Mouse (Mus musculus) heart, postnatal 10 days (tissue): ENCODE results near the gene Socs4. TPM values are rescaled to one million over a fixed set of nuclear protein-coding genes. Genes with fewer than 3 reads are reported as not detected.
A peak's percentile ranks its signal among the peaks of the same experiment; 100 is the strongest.
"Not testable (repeated sequence)": the region's sequence is repeated elsewhere in the genome, so short reads cannot be mapped to it uniquely, and the experiment has no call there.

Experiments
- DNase-seq, 2 experiments: peaks; one replicate each; pipeline ENCODE4 v3.0.0; 2021
- intact Hi-C: fragments of 180-260 bp; cut with DNase I; formaldehyde crosslinking; loops from one replicate; pipeline ENCODE4 v1.15.1; 2025
- total RNA-seq, 2 experiments: library from RNA; stranded (reverse); gene quantifications; 2 replicates each; pipeline ENCODE4 v1.2.3; 2021

Socs4 gene
- total RNA-seq, 2 experiments from 2014 or later = 16.5 to 18.6 TPM

DNA sequence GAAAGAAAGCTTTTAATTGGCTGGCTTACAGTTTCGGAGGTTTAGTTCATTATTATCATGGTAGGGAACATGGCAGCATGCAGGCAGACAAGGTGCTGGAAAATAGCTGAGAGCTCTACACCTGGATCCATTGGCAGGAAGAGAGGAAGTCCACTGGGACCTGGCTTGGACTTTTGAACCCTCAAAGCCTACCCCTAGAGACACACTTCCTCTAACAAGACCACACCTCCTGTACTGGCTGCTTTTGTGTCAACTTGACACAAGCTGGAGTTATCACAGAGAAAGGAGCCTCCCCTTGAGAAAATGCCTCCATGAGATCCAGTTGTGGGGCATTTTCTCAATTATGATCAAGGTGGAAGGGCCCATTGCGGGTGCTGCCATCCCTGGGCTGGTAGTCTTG lies 8.5 kb downstream of the Socs4 start:
- DNase-seq = no peak
- intact Hi-C loops = no loop called here

GRCm38 (mm10) chr14:47286215-47286614 lies 9.5 kb downstream of the Socs4 start:
- no peak for DNase-seq
- intact Hi-C loops = no loop called here

GRCm38 (mm10) chr14:47287021-47287420 lies 10.3 kb downstream of the Socs4 start:
- no peak for DNase-seq
- intact Hi-C loops = no loop called here

DNA sequence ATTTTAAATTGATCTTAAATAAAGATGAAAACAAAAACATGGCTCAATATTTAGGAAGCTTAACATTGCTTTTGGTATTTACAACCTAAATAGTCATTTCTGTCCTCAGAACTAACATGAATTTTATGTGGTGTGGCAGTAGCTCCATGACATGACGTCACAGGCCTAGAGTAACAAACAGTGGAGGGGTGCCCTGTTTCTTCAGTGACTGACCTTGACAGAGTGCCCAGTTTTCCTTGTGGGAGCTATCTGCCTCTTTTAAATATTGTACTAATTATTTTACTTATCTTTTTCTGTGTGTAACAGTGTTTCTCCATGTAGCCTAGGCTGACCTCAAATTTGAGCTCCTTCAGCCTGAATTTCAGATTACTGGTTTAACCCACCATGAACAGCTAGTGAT lies 15.0 kb downstream of the Socs4 start:
- intact Hi-C loops = no loop called here
- no peak for DNase-seq

GRCm38 (mm10) chr14:47294136-47294535 lies 17.4 kb downstream of the Socs4 start:
- DNase-seq = no peak
- intact Hi-C loops = no loop called here

GRCm38 (mm10) chr14:47296232-47296631 lies 19.5 kb downstream of the Socs4 start:
- intact Hi-C loops = no loop called here
- DNase-seq = no peak

- DNase-seq = peak; percentile 94 to 97
- intact Hi-C loops = loop anchor here (1.0 kb wide), 1 partner anchor 20 kb away; no protein-coding TSS in a partner anchor
Observed at GRCm38 (mm10) chr14:47297785-47298407, 21.2 kb downstream of the Socs4 start, which contains the start of gene Mapk1ip1l. Gene Mapk1ip1l, plus strand, starts transcription at chr14:47298266.

DNA sequence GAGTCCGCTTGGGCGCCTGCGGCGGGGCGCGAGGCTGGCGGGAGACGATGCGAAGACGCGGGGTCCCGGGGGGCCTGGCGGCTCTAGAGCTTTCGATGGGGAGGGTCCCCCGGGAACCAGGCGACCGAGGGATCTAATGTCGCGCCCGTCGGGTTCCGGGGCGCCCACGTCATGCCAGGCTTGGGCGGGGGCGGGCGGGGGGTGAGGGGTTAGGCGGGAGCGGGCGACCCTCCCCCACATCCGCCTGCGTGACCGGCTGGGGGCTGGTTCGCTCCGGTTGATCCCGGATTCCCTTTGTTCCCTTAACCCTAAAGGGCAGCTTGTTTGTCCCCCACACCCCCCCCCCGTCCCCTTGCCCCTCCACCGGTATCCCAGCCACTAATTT lies 21.7 kb downstream of the Socs4 start:
- DNase-seq = no peak
- intact Hi-C loops = loop anchor here (1.0 kb wide), 1 partner anchor 20 kb away; no protein-coding TSS in a partner anchor

- intact Hi-C loops = loop anchor here (1.0 kb wide), 1 partner anchor 21 kb away; no protein-coding TSS in a partner anchor
Observed at GRCm38 (mm10) chr14:47298819-47299261, 22.1 kb downstream of the Socs4 start.

GRCm38 (mm10) chr14:47302885-47303680 lies 26.4 kb downstream of the Socs4 start:
- intact Hi-C loops = no loop called here
- no peak for DNase-seq

More at GRCm38 (mm10) chr14:47298819-47299261, 22.1 kb downstream of the Socs4 start:
- DNase-seq = peak; percentile 34 to 51

DNA sequence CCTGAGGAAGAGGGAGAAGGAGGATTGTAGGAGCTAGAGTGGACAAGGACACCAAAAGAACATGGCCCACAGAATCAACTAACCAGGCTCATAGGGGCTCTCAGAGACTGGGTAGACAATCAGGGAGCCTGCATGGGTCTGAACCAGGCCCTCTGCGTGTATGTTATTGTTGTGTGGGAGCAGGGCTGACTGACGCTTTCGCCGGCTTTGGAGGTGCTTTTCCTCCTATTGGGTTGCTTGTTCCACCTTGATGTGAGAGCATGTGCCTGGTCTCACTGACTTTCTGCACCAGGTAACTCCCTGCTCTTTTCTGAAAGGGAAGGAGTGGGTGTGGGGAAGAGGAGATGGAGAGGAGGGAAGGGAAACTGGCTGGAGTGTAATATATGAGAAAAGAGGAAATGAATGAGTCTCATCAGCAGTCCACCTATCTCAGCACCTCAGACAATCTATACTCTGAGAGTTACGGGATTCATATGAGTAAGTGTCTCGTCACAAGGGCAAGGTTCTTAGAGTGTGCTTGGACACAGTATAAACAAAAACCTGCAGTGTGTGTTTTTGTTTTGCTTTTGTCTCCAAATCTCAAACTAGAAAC lies 28.2 kb downstream of the Socs4 start:
- no peak for DNase-seq
- intact Hi-C loops = loop anchor here (2.0 kb wide), 1 partner anchor 72 kb away; no protein-coding TSS in a partner anchor

DNA sequence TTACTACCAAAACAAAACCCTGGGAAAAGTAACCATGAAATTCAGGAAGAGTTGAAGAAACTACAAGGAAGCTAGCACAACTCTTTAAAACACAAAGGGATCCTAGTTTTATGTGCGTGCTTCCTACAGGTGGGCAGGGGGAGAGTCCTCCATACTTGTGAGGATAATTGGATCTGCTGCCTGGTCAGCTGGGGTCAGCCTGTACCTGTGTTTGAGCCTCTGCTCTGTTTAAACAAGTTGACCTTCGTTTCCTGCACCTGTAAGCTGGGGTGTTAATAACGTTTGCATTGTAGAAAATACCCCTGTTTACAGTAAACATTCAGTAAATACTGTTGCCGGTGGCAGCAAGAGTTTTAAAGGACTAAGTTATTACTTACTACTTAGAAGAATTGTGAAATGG lies 29.2 kb downstream of the Socs4 start:
- intact Hi-C loops = loop anchor here (2.0 kb wide), 1 partner anchor 71 kb away; no protein-coding TSS in a partner anchor

GRCm38 (mm10) chr14:47307669-47308068 lies 30.9 kb downstream of the Socs4 start:
- intact Hi-C loops = no loop called here
- no peak for DNase-seq

More for the DNA sequence above, 29.2 kb downstream of the Socs4 start:
- DNase-seq = no peak

DNA sequence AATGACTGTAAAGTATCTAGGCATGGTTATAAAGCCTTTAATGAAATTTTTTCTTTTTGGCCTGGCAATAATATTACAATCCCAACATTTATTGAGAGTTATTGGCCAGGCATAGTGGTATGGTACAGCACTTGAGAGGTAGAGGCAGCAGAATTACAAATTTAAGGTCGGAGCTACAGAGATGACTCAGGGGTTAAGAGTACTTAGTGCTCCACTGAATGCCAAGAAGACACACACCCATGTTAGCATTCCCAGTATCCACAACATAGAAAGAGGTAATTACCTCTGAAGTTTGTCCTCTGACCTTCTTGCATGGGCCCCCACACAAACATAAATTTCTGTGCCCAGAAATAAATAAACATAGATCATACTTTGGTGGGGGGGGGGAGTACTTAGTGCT lies 32.3 kb downstream of the Socs4 start:
- no peak for DNase-seq
- intact Hi-C loops = no loop called here

DNA sequence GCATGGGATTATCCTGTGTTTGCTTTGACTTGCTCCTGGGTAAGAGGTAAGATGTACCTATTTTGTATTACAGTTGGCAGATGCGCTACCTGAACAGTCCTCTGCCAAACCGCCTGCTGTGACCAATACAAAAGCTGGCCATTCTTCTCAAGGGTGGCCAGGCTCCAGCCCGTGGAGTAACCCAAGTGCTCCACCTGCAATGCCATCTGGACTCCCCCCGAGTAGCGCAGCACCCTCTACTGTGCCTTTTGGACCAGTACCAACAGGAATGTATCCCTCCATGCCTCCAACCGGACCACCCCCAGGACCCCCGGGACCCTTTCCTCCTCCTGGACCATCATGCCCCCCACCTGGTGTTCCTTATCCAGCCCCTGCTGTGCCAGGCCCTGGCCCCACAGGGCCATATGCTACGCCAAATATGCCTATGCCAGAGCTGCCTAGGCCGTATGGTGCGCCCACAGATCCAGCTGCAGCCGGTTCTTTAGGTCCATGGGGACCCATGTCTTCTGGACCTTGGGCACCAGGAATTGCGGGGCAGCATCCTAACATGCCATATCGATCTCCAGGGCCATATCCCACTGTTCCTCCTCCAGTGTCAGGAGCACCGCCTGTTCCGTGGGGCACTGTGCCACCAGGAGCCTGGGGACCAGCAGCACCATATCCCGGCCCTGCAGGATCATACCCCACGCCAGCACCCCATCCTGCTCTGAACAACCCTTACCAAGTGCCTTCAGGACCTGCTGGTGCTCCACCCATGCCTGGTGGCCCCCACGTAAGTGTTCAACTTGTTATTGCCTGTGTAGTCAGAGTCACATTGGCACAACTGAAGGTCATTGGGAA lies 33.8 kb downstream of the Socs4 start:
- no peak for DNase-seq
- intact Hi-C loops = no loop called here

DNA sequence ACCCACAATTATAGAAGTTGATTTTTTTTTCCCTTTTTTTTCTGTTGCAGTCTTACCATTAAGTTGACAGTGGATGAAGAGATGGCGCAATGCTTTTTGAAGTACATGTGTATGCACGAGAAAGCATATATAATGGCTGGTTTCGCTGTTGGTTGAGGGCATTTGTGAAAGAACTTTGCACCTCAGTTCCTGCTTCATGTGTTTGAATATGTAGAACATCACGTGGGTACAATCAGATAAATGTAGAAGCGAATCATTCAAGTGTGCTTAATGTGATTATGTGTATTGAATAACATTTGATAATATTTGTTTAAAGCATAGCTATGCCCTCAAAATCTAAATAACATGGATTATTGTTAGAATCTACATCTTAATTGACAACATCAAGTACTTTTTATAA lies 42.6 kb downstream of the Socs4 start:
- intact Hi-C loops = no loop called here
- DNase-seq = no peak

DNA sequence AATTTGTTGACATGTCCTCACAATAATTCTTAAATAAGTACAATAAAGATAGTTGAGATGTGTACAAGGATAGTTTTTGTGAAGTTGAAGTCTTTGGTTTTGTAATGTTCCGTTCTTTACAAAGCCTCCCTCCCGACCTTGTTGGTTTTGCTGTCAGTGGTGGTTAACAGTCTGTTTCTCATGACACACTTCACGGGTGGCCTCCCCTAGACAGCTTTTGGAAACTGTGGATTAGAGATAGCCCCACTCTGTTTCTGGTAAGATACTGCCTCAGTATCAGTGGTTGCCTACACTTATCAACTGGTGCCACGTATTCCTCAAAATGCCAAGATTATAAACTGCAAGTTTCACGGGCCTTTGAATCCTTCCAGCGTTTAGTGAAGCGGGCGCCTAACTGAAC lies 44.9 kb downstream of the Socs4 start:
- DNase-seq, intact Hi-C loops: not testable (repeated sequence)

DNA sequence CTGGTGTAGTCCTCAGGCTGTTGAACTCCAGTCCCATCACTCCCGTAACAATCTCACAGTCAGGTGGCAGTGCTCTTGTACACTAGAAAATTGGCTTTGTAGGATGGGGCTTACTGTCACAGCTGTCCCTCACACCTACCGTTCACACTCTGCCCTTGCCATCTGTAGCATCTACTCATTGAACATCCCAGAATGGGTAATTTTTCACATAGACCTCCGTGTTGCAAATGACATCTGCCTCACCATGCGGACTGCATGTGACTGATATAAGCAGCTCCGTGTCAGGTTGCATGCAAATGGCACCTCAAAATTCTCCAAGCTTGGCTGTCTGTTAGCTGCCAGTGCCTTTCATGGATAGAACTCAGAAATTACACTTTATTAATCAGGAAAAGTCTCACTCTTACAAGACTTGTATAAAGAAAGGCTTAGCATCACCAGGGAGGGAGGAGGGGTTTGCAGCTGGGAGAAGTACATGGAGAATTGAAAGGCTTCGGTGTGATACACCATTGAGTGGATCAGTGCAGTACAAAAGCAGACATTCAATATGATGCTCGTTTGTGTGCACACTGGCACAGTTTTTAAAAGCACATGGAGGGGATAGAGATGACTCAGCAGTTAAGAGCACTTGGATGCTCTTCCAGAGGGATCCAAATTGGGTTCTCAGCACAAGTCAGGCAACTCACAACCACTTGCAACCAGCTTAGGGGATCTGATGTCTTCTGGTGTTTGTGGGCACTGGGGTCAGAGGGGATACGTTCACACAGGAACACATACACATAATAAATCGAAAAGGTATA lies 49.4 kb downstream of the Socs4 start:
- intact Hi-C loops = no loop called here
- no peak for DNase-seq

- intact Hi-C loops = no loop called here
Observed at GRCm38 (mm10) chr14:47327347-47327746, 50.6 kb downstream of the Socs4 start.

GRCm38 (mm10) chr14:47331920-47332319 lies 55.2 kb downstream of the Socs4 start:
- no peak for DNase-seq
- intact Hi-C loops = loop anchor here (10.0 kb wide), 1 partner anchor 193 kb away; no protein-coding TSS in a partner anchor

More at GRCm38 (mm10) chr14:47327347-47327746, 50.6 kb downstream of the Socs4 start:
- no peak for DNase-seq
